Mouse (Mus musculus) embryonic facial prominence, embryonic 11.5 days (tissue): ENCODE data around the gene Nfkbia. TPM values are rescaled to one million over a fixed set of nuclear protein-coding genes. Genes with fewer than 3 reads are reported as not detected.

Experiments
- ATAC-seq: fragments of 200-750 bp; cut with Nextera tagmentation; replicated peaks from 2 replicates; pipeline ENCODE4 v1.8.0; 2017; ENCODE audit warnings: low read depth; ENCODE audit not compliant: insufficient number of reproducible peaks, low FRiP score, low TSS enrichment
- DNase-seq: peaks from one replicate; pipeline ENCODE4 v3.0.0-alpha.2; 2015; ENCODE audit warnings: low spot score
- H3K27ac ChIP-seq: fragments of 300-500 bp; sonication (generic); replicated peaks from 2 replicates; pipeline ENCODE4 v1.5.1; 2014; ENCODE audit warnings: mild to moderate bottlenecking, low read depth, low read length, control low read depth
- H3K27me3 ChIP-seq: fragments of 300-500 bp; sonication (generic); 2 replicates; pipeline ENCODE4 v1.6.1; 2014; ENCODE audit warnings: mild to moderate bottlenecking, low read length, moderate library complexity, mixed read lengths; ENCODE audit not compliant: control insufficient read depth, insufficient read depth
- H3K36me3 ChIP-seq: fragments of 300-500 bp; sonication (generic); replicated peaks from 2 replicates; pipeline ENCODE4 v1.6.1; 2014; ENCODE audit warnings: low read depth, mild to moderate bottlenecking, low read length, moderate library complexity, mixed read lengths; ENCODE audit not compliant: control insufficient read depth, insufficient read depth
- H3K4me1 ChIP-seq: fragments of 300-500 bp; sonication (generic); 2 replicates; pipeline ENCODE4 v1.6.1; 2014; ENCODE audit warnings: low read length, mixed read lengths; ENCODE audit not compliant: control insufficient read depth, insufficient read depth
- H3K4me2 ChIP-seq: fragments of 300-500 bp; sonication (generic); 2 replicates; pipeline ENCODE4 v1.6.1; 2014; ENCODE audit warnings: low read depth, mild to moderate bottlenecking, control low read depth, low read length, moderate library complexity
- H3K4me3 ChIP-seq: fragments of 300-500 bp; sonication (generic); 2 replicates; pipeline ENCODE4 v1.5.1; 2014; ENCODE audit warnings: low read depth, low read length, control low read depth
- H3K9ac ChIP-seq: fragments of 300-500 bp; sonication (generic); replicated peaks from 2 replicates; pipeline ENCODE4 v1.6.1; 2014; ENCODE audit warnings: mild to moderate bottlenecking, control low read depth, low read length
- H3K9me3 ChIP-seq: fragments of 300-500 bp; sonication (generic); replicated peaks from 2 replicates; pipeline ENCODE4 v1.6.1; 2016; ENCODE audit warnings: mild to moderate bottlenecking, low read length, inconsistent platforms, mixed read lengths; ENCODE audit not compliant: control insufficient read depth
- WGBS: fragments of 180-500 bp; shearing (Covaris S2); extraction: QIAGEN DNeasy Blood & Tissue Kit; methylation state at CpG from one replicate; pipeline ENCODE4 v1.1.7; 2014; 5-methylcytosine and 5-hydroxymethylcytosine counted together
- polyA plus RNA-seq: library from polyadenylated mRNA; unstranded; fragments of >200 nt; fragmentation: Nextera tagmentation; extraction: Ambion mirVana; gene quantifications from 2 replicates; pipeline ENCODE4 v1.2.1, GENCODE M21; 2014

Nfkbia gene
- polyA plus RNA-seq, 1 experiment from 2014 or later, result 60.7 TPM

- no peak for DNase-seq
- Histone ChIP-seq H3K4me1 (peaks cover 15% of the 10 kb centered on the region), H3K4me2 (no peak overlapping the region), H3K27me3 (no peaks in the 10 kb centered on the region), H3K36me3 (no peaks in the 10 kb centered on the region), H3K27ac (no peak overlapping the region), H3K4me3 (no peak overlapping the region), H3K9me3 (no peaks in the 10 kb centered on the region), H3K9ac (no peak overlapping the region)
- WGBS, result 68% methylated on average over 9 of the region's 9 CpGs
- no peak for ATAC-seq
Measured at GRCm38 (mm10) chr12:55442861-55443850, 49.3 kb downstream of the Nfkbia start.

- ATAC-seq, result no peak
- Histone ChIP-seq H3K27me3 (no peaks in the 10 kb centered on the region), H3K4me2 (no peak overlapping the region), H3K9ac (no peak overlapping the region), H3K4me1 (peaks cover 15% of the 10 kb centered on the region), H3K9me3 (no peaks in the 10 kb centered on the region), H3K4me3 (no peak overlapping the region), H3K36me3 (no peaks in the 10 kb centered on the region), H3K27ac (no peak overlapping the region)
- 96% methylated on average over 1 of the region's 1 CpGs for WGBS
- no peak for DNase-seq
Measured at GRCm38 (mm10) chr12:55442245-55442644, 50.2 kb downstream of the Nfkbia start.

- Histone ChIP-seq H3K9ac (no peak overlapping the region), H3K27ac (no peak overlapping the region), H3K4me1 (peaks cover 9% of the 10 kb centered on the region), H3K36me3 (no peaks in the 10 kb centered on the region), H3K27me3 (no peaks in the 10 kb centered on the region), H3K4me2 (no peak overlapping the region), H3K9me3 (no peaks in the 10 kb centered on the region), H3K4me3 (no peak overlapping the region)
- no peak for DNase-seq
- WGBS, result 69% methylated on average over 5 of the region's 5 CpGs
- ATAC-seq, result no peak
Measured at GRCm38 (mm10) chr12:55440416-55440815, 52.0 kb downstream of the Nfkbia start.

Other genes starting within 250 kb of the Nfkbia start
- 21.6 and 22.0 TPM in 2 replicates for gene 1110008L16Rik, start 193.1 kb downstream of the Nfkbia start, polyA plus RNA-seq
- gene Ppp2r3c, start 189.6 kb downstream of the Nfkbia start, polyA plus RNA-seq, result 28.8 and 31.0 TPM in 2 replicates
- gene Psma6, start 108.4 kb downstream of the Nfkbia start, polyA plus RNA-seq, result 523 and 533 TPM in 2 replicates
- 0.25 TPM in 2 replicates for gene Aldoart2, start 72.6 kb upstream of the Nfkbia start, polyA plus RNA-seq
- 0.28 and 0.48 TPM in 2 replicates for gene Insm2, start 106.8 kb upstream of the Nfkbia start, polyA plus RNA-seq